Mouse (Mus musculus) olfactory bulb, adult 2 months (tissue): ENCODE data around the gene Npr2.

Experiments used
- CTCF ChIP-seq: fragments of 200-500 bp; IDR thresholded peaks from 2 replicates; pipeline ENCODE4 v1.5.1; 2012; ENCODE audit warnings: low read depth, mild to moderate bottlenecking, low read length, moderate library complexity; ENCODE audit not compliant: insufficient read depth
- POLR2A ChIP-seq: fragments of 200-500 bp; IDR thresholded peaks from 2 replicates; pipeline ENCODE4 v1.6.1; 2012; ENCODE audit warnings: mild to moderate bottlenecking, low read depth, low read length, moderate library complexity; ENCODE audit not compliant: insufficient read depth

- TF ChIP-seq POLR2A (no peak), CTCF (no peak)
Observed at GRCm38 (mm10) chr4:43612534-43612933, 19.2 kb upstream of the Npr2 start.
